Mouse (Mus musculus) adrenal gland (tissue): ENCODE data around the gene Nckipsd.

Source experiments
- intact Hi-C: fragments of 180-260 bp; cut with DNase I; formaldehyde crosslinking; loops from one replicate; pipeline ENCODE4 v1.15.1; 2025
- microRNA-seq, 2 experiments: library from miRNA; unstranded; fragments of <30 nt; microRNA quantifications; one replicate each; pipeline ENCODE4; 2019

The Nckipsd gene

GRCm38 (mm10) chr9:108845390-108845789 is 37.2 kb downstream of the Nckipsd start:
- intact Hi-C loops: no loop called here

GRCm38 (mm10) chr9:108847374-108847773 is 39.2 kb downstream of the Nckipsd start:
- intact Hi-C loops: no loop called here

- intact Hi-C loops: no loop called here
These were observed 40.3 kb downstream of the Nckipsd start for GRCm38 (mm10) chr9:108848419-108848818.

DNA sequence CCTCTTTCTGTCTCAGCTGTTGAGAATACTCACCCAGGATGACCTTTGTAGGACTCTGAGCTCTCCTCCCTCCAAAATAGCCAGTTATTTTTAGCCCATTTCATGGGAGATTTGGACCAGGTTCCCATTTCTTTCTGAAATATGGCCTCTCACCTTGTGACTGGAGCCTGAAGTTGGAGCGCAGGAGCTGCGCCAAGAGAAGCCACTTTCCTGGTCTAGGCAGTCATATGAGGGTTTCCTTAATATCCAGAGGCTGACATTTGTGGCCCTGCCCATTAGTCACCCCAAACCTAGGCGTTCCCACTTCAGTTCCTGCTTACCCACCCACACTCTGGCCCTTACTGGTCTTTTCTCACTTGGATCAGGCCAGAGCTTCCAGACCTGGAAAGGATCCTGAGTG is 44.8 kb downstream of the Nckipsd start, which contains the start of gene Slc26a6:
Gene Slc26a6 (plus strand): TSS at position 308 of the 400 bp plus-strand sequence.
- intact Hi-C loops: no loop called here

- intact Hi-C loops: no loop called here
These were observed 45.6 kb downstream of the Nckipsd start for GRCm38 (mm10) chr9:108853635-108854240.

- intact Hi-C loops: no loop called here
These were observed 46.1 kb downstream of the Nckipsd start for GRCm38 (mm10) chr9:108854241-108854696.

DNA sequence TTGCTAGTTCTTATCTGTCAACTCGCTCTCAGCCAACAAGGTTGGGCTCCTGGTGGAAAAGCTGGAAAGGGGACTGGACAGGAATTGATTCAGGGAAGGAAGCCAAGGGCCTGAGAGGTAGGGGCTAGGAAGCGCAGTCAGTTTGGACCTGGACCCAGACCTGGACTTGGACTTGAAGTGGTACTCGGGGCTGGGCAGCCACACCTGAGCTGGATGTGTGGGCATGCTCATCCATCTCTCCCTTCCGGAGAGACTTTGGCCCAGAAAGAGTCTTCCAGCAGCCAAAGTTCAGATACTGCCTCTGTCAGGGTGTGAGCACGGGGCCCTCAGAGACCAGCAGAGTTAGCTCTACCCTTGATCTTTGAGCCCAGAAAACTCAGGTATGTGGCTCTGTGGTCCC is 47.2 kb downstream of the Nckipsd start:
- intact Hi-C loops: no loop called here

DNA sequence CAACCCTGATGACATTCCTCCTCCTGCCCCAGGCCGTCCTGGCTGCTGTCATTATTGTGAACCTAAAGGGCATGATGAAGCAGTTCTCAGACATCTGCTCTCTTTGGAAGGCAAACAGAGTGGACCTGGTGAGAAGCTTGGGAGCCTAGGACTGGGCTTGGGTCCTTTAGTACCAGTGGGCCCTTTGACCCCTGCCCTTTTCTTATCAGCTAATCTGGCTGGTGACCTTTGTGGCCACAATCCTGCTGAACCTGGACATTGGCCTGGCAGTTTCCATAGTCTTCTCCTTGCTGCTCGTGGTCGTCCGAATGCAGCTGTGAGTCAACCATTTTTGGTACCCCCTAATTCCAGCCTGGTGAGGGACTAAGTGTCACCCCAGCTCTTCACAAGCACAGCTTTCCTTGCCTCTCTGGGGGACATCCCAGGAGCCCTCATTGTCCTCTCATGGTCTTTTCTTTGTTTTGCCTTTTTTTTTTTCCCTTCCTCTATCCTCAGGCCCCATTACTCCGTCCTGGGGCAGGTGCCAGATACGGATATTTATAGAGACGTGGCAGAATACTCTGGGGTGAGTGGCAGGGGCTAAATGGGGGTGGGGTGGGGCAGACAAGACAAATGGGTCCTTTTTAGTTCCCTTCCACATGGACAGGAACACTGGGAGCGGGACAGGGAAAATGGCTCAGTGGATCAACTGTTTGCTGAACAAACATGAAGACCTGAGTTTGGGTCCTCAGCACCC is 50.8 kb downstream of the Nckipsd start:
- intact Hi-C loops: no loop called here

Small RNA genes within 50 kb of the gene (microRNA-seq; reads per million reads assigned to microRNA genes)
- 0 reads per million in 2 experiments for gene Gm23156
